In genomic region chr5:115580229-115581001, GRCm38 (mm10) we compare ENCODE assay signal across 25 mouse cellular contexts. TPM values are rescaled to one million over a fixed set of nuclear protein-coding genes. Genes with fewer than 3 reads are reported as not detected.
DNase-seq lines count a peak whose midpoint lies in the region; ATAC-seq and TF ChIP-seq lines count a peak whose summit lies in the region.
"Had no signal": no experiment of that assay in that cellular context is flagged by ENCODE, and none has a peak within 500 bp of the region (broad histone marks: within the 10 kb centered on the region; RNA-seq: fewer than 3 reads in every experiment).

No protein-coding gene starts in this region.

- H3K27me3 ChIP-seq in stomach, embryonic 14.5 days (ENCODE audit: control insufficient read depth, insufficient read depth, low read length) = no peaks in the 10 kb centered on the region
- no peaks in the 10 kb centered on the region for H3K27me3 ChIP-seq in stomach, postnatal 0 days (ENCODE audit: control insufficient read depth, insufficient read depth, low read length)
- no peaks in the 10 kb centered on the region for H3K27me3 ChIP-seq in stomach, embryonic 15.5 days (replicated peaks)
- no peaks in the 10 kb centered on the region for H3K27me3 ChIP-seq in heart, embryonic 11.5 days (ENCODE audit: control insufficient read depth, insufficient read depth, low read length)
- H3K27me3 ChIP-seq: embryonic facial prominence, embryonic 12.5 days; embryonic facial prominence, embryonic 15.5 days; hindbrain, embryonic 12.5 days; hindbrain, embryonic 15.5 days; Patski had no signal

- peaks cover 87% of the 10 kb centered on the region for H3K36me3 ChIP-seq in stomach, embryonic 14.5 days (ENCODE audit: control insufficient read depth, insufficient read depth, low read length)
- peaks cover 64% of the 10 kb centered on the region for H3K36me3 ChIP-seq in stomach, postnatal 0 days (ENCODE audit: control insufficient read depth, insufficient read depth, low read length)
- peaks cover 89% of the 10 kb centered on the region for H3K36me3 ChIP-seq in stomach, embryonic 15.5 days
- H3K36me3 ChIP-seq in heart, embryonic 11.5 days (ENCODE audit: control insufficient read depth, insufficient read depth, low read length) = peaks cover 76% of the 10 kb centered on the region

- H3K27ac ChIP-seq in stomach, embryonic 14.5 days (ENCODE audit: low read length) = no peak overlapping the region
- H3K27ac ChIP-seq in stomach, postnatal 0 days (replicated peaks) = no peak overlapping the region
- H3K27ac ChIP-seq in stomach, embryonic 15.5 days = no peak overlapping the region
- H3K27ac ChIP-seq in heart, embryonic 11.5 days (ENCODE audit: low read depth, low read length) = no peak overlapping the region
- H3K27ac ChIP-seq: embryonic facial prominence, embryonic 12.5 days; embryonic facial prominence, embryonic 15.5 days; heart, adult 2 months; heart, embryonic 10.5 days; hindbrain, embryonic 12.5 days; hindbrain, embryonic 15.5 days had no signal

- no peak for TF ChIP-seq EP300 in stomach, postnatal 0 days (optimal IDR thresholded peaks at IDR 0.05)

- peak; percentile 64; the same call in 1 of the 2 replicates for ATAC-seq in stomach, embryonic 14.5 days (ENCODE audit: insufficient number of reproducible peaks, insufficient read depth, low FRiP score, low read depth)
- ATAC-seq in stomach, postnatal 0 days (ENCODE audit: low FRiP score, low TSS enrichment) = no peak
- ATAC-seq in stomach, embryonic 15.5 days (ENCODE audit: insufficient read depth, low FRiP score, low read depth) = peak; percentile 54; the same call in 1 of the 2 replicates
- ATAC-seq in heart, embryonic 11.5 days (replicated peaks; ENCODE audit: insufficient number of reproducible peaks, low FRiP score, low TSS enrichment) = no peak
- ATAC-seq: CD4-positive, CD25-positive, alpha-beta regulatory T cell, adult 4 months; forebrain, embryonic 14.5 days; forebrain, postnatal 0 days; intestine, postnatal 0 days; Patski had no signal

- no peaks in the 10 kb centered on the region for H3K4me1 ChIP-seq in stomach, embryonic 14.5 days (ENCODE audit: control insufficient read depth, insufficient read depth, low read length)
- no peaks in the 10 kb centered on the region for H3K4me1 ChIP-seq in stomach, postnatal 0 days (replicated peaks; ENCODE audit: control insufficient read depth, insufficient read depth)
- no peaks in the 10 kb centered on the region for H3K4me1 ChIP-seq in stomach, embryonic 15.5 days
- no peaks in the 10 kb centered on the region for H3K4me1 ChIP-seq in heart, embryonic 11.5 days (ENCODE audit: control insufficient read depth, insufficient read depth, low read length)
- H3K4me1 ChIP-seq: embryonic facial prominence, embryonic 12.5 days; embryonic facial prominence, embryonic 15.5 days; hindbrain, embryonic 12.5 days; hindbrain, embryonic 15.5 days had no signal

- 73% methylated on average over 14 of the region's 14 CpGs for WGBS in stomach, embryonic 14.5 days
- 73% methylated on average over 14 of the region's 14 CpGs for WGBS in stomach, postnatal 0 days
- WGBS in stomach, embryonic 15.5 days = 72% methylated on average over 14 of the region's 14 CpGs
- 80% methylated on average over 14 of the region's 14 CpGs for WGBS in heart, embryonic 11.5 days (ENCODE audit: insufficient replicate concordance)

- H3K9ac ChIP-seq in stomach, embryonic 14.5 days (replicated peaks; ENCODE audit: low read depth, low read length) = no peak overlapping the region
- no peak overlapping the region for H3K9ac ChIP-seq in stomach, postnatal 0 days (ENCODE audit: low read length)
- no peak overlapping the region for H3K9ac ChIP-seq in stomach, embryonic 15.5 days
- H3K9ac ChIP-seq in heart, embryonic 11.5 days (ENCODE audit: low read depth, low read length) = no peak overlapping the region
- H3K9ac ChIP-seq: embryonic facial prominence, embryonic 12.5 days; embryonic facial prominence, embryonic 15.5 days; forebrain, postnatal 0 days; hindbrain, embryonic 12.5 days; hindbrain, embryonic 15.5 days had no signal

- H3K4me2 ChIP-seq in stomach, embryonic 14.5 days (replicated peaks; ENCODE audit: low read depth, low read length) = no peak overlapping the region
- H3K4me2 ChIP-seq in stomach, postnatal 0 days (replicated peaks; ENCODE audit: low read depth) = no peak overlapping the region
- H3K4me2 ChIP-seq in stomach, embryonic 15.5 days = no peak overlapping the region
- no peak overlapping the region for H3K4me2 ChIP-seq in heart, embryonic 11.5 days
- H3K4me2 ChIP-seq: embryonic facial prominence, embryonic 12.5 days; embryonic facial prominence, embryonic 15.5 days; hindbrain, embryonic 12.5 days; hindbrain, embryonic 15.5 days had no signal

- no peak for TF ChIP-seq CTCF in stomach, postnatal 0 days (IDR thresholded peaks at IDR 0.05; ENCODE audit: low read depth)

- DNase-seq in adrenal gland, adult 8-10 months = peak; percentile 55
- no peak for DNase-seq in adrenal gland, postnatal 25 days
- DNase-seq in stomach, postnatal 0 days (ENCODE audit: low spot score) = no peak
- peak; percentile 54 for DNase-seq in adrenal gland, postnatal 10 days
- no peak for DNase-seq in lung, postnatal 10 days
- DNase-seq: cerebellum, adult 11 months; cerebellum, adult 2 months; cerebellum, adult 9-11 months; forebrain, postnatal 0 days; gastrocnemius, postnatal 10 days; gastrocnemius, postnatal 36 days; heart, adult 2 months had no signal

- H3K9me3 ChIP-seq in stomach, embryonic 14.5 days (ENCODE audit: control insufficient read depth, low read depth, low read length) = peaks cover 6% of the 10 kb centered on the region; the same call in 1 of the 2 replicates
- H3K9me3 ChIP-seq in stomach, postnatal 0 days (ENCODE audit: control insufficient read depth, low read length) = no peaks in the 10 kb centered on the region
- no peaks in the 10 kb centered on the region for H3K9me3 ChIP-seq in stomach, embryonic 15.5 days
- peaks cover 9% of the 10 kb centered on the region; the same call in 1 of the 2 replicates for H3K9me3 ChIP-seq in heart, embryonic 11.5 days (replicated peaks; ENCODE audit: control insufficient read depth, low read length)
- H3K9me3 ChIP-seq: G1E; hindbrain, embryonic 15.5 days had no signal

- no peak overlapping the region for H3K4me3 ChIP-seq in stomach, embryonic 14.5 days (ENCODE audit: low read depth, low read length)
- no peak overlapping the region for H3K4me3 ChIP-seq in stomach, postnatal 0 days (ENCODE audit: low read depth, low read length)
- H3K4me3 ChIP-seq in stomach, embryonic 15.5 days (replicated peaks) = no peak overlapping the region
- no peak overlapping the region for H3K4me3 ChIP-seq in heart, embryonic 11.5 days (ENCODE audit: low read depth, low read length)
- H3K4me3 ChIP-seq: embryonic facial prominence, embryonic 12.5 days; embryonic facial prominence, embryonic 15.5 days; heart, adult 2 months; heart, embryonic 10.5 days; hindbrain, embryonic 12.5 days; hindbrain, embryonic 15.5 days had no signal

RNA-seq across cellular contexts. Expression of gene Gcn1l1, which starts 15.4 kb away (rescaled TPM):
- total RNA-seq in adrenal gland, adult 8-10 months (2022) = 10 to 100 TPM; 69.2 to 98.2 (median 77.7) TPM
- 71.9 and 76.6 TPM in 2 replicates for total RNA-seq in adrenal gland, postnatal 25 days (2021)
- 42.3 TPM in 2 replicates for polyA plus RNA-seq in stomach, embryonic 14.5 days (2014; fragmentation: Nextera tagmentation; extraction: Ambion mirVana)
- polyA plus RNA-seq in stomach, postnatal 0 days (2015; fragmentation: Nextera tagmentation; extraction: Ambion mirVana) = 11.2 and 11.7 TPM in 2 replicates
- total RNA-seq in adrenal gland, postnatal 10 days (2021) = 10 to 100 TPM; 52.4 to 63.2 TPM
- polyA plus RNA-seq in stomach, embryonic 15.5 days (2015; fragmentation: Nextera tagmentation; extraction: Ambion mirVana) = 34.9 and 36.4 TPM in 2 replicates
- polyA plus RNA-seq in heart, embryonic 11.5 days (2014; fragmentation: Nextera tagmentation; extraction: Ambion mirVana) = 29.7 and 33.5 TPM in 2 replicates

RNA-seq across cellular contexts. Expression of gene Rplp0, which starts 21.1 kb away (rescaled TPM):
- 100 to 1,000 TPM; 682 to 769 (median 720) TPM for total RNA-seq in adrenal gland, adult 8-10 months (2022)
- 743 and 806 TPM in 2 replicates for total RNA-seq in adrenal gland, postnatal 25 days (2021)
- 1,866 and 1,880 TPM in 2 replicates for polyA plus RNA-seq in stomach, embryonic 14.5 days (2014; fragmentation: Nextera tagmentation; extraction: Ambion mirVana)
- 1,317 and 1,335 TPM in 2 replicates for polyA plus RNA-seq in stomach, postnatal 0 days (2015; fragmentation: Nextera tagmentation; extraction: Ambion mirVana)
- 100 to 1,000 TPM; 933 to 968 TPM for total RNA-seq in adrenal gland, postnatal 10 days (2021)
- polyA plus RNA-seq in stomach, embryonic 15.5 days (2015; fragmentation: Nextera tagmentation; extraction: Ambion mirVana) = 1,425 and 1,562 TPM in 2 replicates
- 1,182 and 1,275 TPM in 2 replicates for polyA plus RNA-seq in heart, embryonic 11.5 days (2014; fragmentation: Nextera tagmentation; extraction: Ambion mirVana)

RNA-seq across cellular contexts. Expression of gene Rab35, which starts 51.3 kb away (rescaled TPM):
- 10 to 100 TPM; 58.8 to 70.3 (median 60.6) TPM for total RNA-seq in adrenal gland, adult 8-10 months (2022)
- total RNA-seq in adrenal gland, postnatal 25 days (2021) = 65.7 and 67.8 TPM in 2 replicates
- polyA plus RNA-seq in stomach, embryonic 14.5 days (2014; fragmentation: Nextera tagmentation; extraction: Ambion mirVana) = 12.7 and 14.7 TPM in 2 replicates
- polyA plus RNA-seq in stomach, postnatal 0 days (2015; fragmentation: Nextera tagmentation; extraction: Ambion mirVana) = 20.0 and 20.3 TPM in 2 replicates
- total RNA-seq in adrenal gland, postnatal 10 days (2021) = 10 to 100 TPM; 54.0 to 57.2 TPM
- polyA plus RNA-seq in stomach, embryonic 15.5 days (2015; fragmentation: Nextera tagmentation; extraction: Ambion mirVana) = 16.3 and 16.7 TPM in 2 replicates
- 19.2 and 20.1 TPM in 2 replicates for polyA plus RNA-seq in heart, embryonic 11.5 days (2014; fragmentation: Nextera tagmentation; extraction: Ambion mirVana)

Comparison
In these comparisons a context has a peak if more than half of its experiments do, and no peak if none do; other contexts are left out.
1. DNase-seq: peak in adrenal gland, adult 8-10 months (single experiment) and adrenal gland, postnatal 10 days (single experiment); none in adrenal gland, postnatal 25 days (single experiment), stomach, postnatal 0 days (single experiment) and lung, postnatal 10 days (single experiment).
2. ATAC-seq: peak in stomach, embryonic 14.5 days (single experiment) and stomach, embryonic 15.5 days (single experiment); none in stomach, postnatal 0 days (single experiment) and heart, embryonic 11.5 days (single experiment).